Mouse (Mus musculus) C2C12 (cell line): Measurements from ENCODE around the gene Pdik1l. TPM values are rescaled to one million over a fixed set of nuclear protein-coding genes. Genes with fewer than 3 reads are reported as not detected.

ENCODE experiments used
- H3K27me3 ChIP-seq: one replicate; pipeline ENCODE4 v1.6.1; 2011; ENCODE audit not compliant: control insufficient read depth, insufficient read depth, insufficient read length
- H3K36me3 ChIP-seq: one replicate; pipeline ENCODE4 v1.6.1; 2011; ENCODE audit not compliant: control insufficient read depth, insufficient read depth
- H3K4me3 ChIP-seq: one replicate; pipeline ENCODE4 v1.5.1; 2011; ENCODE audit warnings: mild to moderate bottlenecking, control low read depth; ENCODE audit not compliant: poor library complexity, insufficient read depth, severe bottlenecking
- H3K79me2 ChIP-seq: one replicate; pipeline ENCODE4 v1.6.1; 2011; ENCODE audit not compliant: control insufficient read depth, insufficient read depth
- H3K79me3 ChIP-seq: one replicate; pipeline ENCODE4 v1.6.1; 2011; ENCODE audit warnings: low read depth, control low read depth
- H3ac ChIP-seq: one replicate; pipeline ENCODE3; 2011; ENCODE audit warnings: low read depth; ENCODE audit not compliant: control insufficient read depth, insufficient read length
- CEBPB ChIP-seq: IDR thresholded peaks from one replicate; pipeline ENCODE4 v1.6.1; 2011; ENCODE audit warnings: low read depth, mild to moderate bottlenecking, control low read depth, moderate library complexity
- CTCF ChIP-seq: IDR thresholded peaks from one replicate; pipeline ENCODE4 v1.5.1; 2011; ENCODE audit not compliant: control insufficient read depth, insufficient read depth, insufficient read length
- FOSL1 ChIP-seq: IDR thresholded peaks from one replicate; pipeline ENCODE4 v1.8.0; 2011; ENCODE audit warnings: mild to moderate bottlenecking, low read length; ENCODE audit not compliant: poor library complexity, insufficient read depth, severe bottlenecking
- MAX ChIP-seq: IDR thresholded peaks from one replicate; pipeline ENCODE4 v1.6.1; 2011; ENCODE audit warnings: mild to moderate bottlenecking, control low read depth
- MYOD1 ChIP-seq: IDR thresholded peaks from one replicate; pipeline ENCODE4 v1.6.1; 2011; ENCODE audit warnings: low read depth; ENCODE audit not compliant: control insufficient read depth, insufficient read length
- MYOG ChIP-seq: IDR thresholded peaks from one replicate; pipeline ENCODE4 v1.6.1; 2011; ENCODE audit not compliant: control insufficient read depth, insufficient read length; ENCODE audit errors: extremely low read depth
- USF1 ChIP-seq: IDR thresholded peaks from one replicate; pipeline ENCODE4 v1.6.1; 2011; ENCODE audit warnings: low read depth, mild to moderate bottlenecking, control low read depth, moderate library complexity
- polyA plus RNA-seq: library from polyadenylated mRNA; unstranded; fragments of >200 nt; fragmentation: generic; extraction: Trizol; gene quantifications from one replicate; pipeline ENCODE4 v1.2.1, GENCODE M21; 2012; ENCODE audit warnings: missing spikeins

The Pdik1l gene
- polyA plus RNA-seq, 1 experiment, result 2.7 TPM

- Histone ChIP-seq H3ac (no peak overlapping the region), H3K79me3 (no peaks in the 10 kb centered on the region), H3K79me2 (no peaks in the 10 kb centered on the region), H3K4me3 (no peak overlapping the region), H3K36me3 (no peaks in the 10 kb centered on the region), H3K27me3 (peaks cover 63% of the 10 kb centered on the region)
- no peak for TF ChIP-seq MYOG
- TF ChIP-seq FOSL1, result no peak
- TF ChIP-seq MAX, result no peak
- TF ChIP-seq MYOD1, result no peak
- no peak for TF ChIP-seq CEBPB
- no peak for TF ChIP-seq CTCF
- TF ChIP-seq USF1, result no peak
These were observed 34.6 kb downstream of the Pdik1l start for GRCm38 (mm10) chr4:134252911-134253721.

- Histone ChIP-seq H3K79me3 (no peaks in the 10 kb centered on the region), H3K36me3 (no peaks in the 10 kb centered on the region), H3K27me3 (peaks cover 71% of the 10 kb centered on the region), H3K79me2 (no peaks in the 10 kb centered on the region), H3K4me3 (no peak overlapping the region), H3ac (no peak overlapping the region)
- no peak for TF ChIP-seq MYOG
- no peak for TF ChIP-seq CEBPB
- TF ChIP-seq CTCF, result no peak
These were observed 35.4 kb downstream of the Pdik1l start for GRCm38 (mm10) chr4:134252131-134252910.

DNA sequence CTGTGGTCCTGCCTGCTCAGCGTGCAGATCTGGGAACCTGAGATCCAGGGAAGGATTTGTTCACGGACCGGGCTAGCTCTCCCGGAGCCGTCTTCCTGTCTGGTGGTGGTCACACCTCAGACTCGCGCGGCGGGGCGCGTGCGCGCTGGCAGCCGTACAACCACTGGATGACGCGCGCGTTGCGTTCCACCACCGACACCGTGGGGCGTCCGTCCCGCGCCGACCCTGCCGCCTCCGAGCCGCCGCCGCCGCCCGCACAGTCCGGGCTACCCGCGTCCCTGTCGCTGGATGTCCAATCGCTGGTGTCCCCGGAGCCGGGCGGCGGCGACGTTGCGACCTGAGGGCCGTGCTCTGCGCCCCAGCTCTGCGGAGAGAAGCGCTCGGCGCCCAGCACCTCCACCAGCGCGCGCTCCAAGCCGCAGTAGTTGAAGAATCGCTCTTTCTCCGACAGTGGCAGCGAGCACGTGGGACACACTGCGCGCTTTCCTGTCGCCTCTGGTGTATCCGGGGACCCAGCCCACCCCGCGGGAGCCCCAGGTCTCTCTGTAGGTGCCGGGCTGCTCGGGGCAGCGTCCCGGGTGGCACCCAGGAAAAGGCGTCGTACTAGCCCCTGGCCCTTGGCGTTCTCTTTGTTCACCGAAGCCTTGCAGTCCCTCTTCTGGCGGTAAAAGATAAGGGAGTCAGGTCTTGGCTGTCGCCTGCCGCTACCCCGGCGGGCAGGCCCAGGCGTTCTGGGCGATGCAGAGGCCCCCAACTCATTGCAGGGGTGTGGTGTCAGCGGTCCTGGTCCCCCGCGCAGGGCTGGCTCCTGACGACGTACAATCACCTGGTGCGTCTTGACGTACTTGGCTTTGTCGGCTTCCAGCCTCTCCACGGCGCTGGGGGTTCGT lies 36.2 kb downstream of the Pdik1l start:
- Histone ChIP-seq H3K79me3 (no peaks in the 10 kb centered on the region), H3K4me3 (no peak overlapping the region), H3K79me2 (no peaks in the 10 kb centered on the region), H3ac (no peak overlapping the region), H3K27me3 (peaks cover 74% of the 10 kb centered on the region), H3K36me3 (no peaks in the 10 kb centered on the region)
- TF ChIP-seq MAX (no peak), MYOD1 (no peak), CEBPB (no peak), USF1 (no peak), FOSL1 (no peak), CTCF (no peak), MYOG (no peak)

- Histone ChIP-seq H3K79me2 (no peaks in the 10 kb centered on the region), H3K4me3 (no peak overlapping the region), H3K36me3 (no peaks in the 10 kb centered on the region), H3K79me3 (no peaks in the 10 kb centered on the region), H3K27me3 (peaks cover 74% of the 10 kb centered on the region), H3ac (no peak overlapping the region)
- TF ChIP-seq FOSL1, result no peak
- no peak for TF ChIP-seq MYOG
- TF ChIP-seq USF1, result no peak
- TF ChIP-seq MYOD1, result no peak
- no peak for TF ChIP-seq CEBPB
- no peak for TF ChIP-seq CTCF
- no peak for TF ChIP-seq MAX
These were observed 36.8 kb downstream of the Pdik1l start for GRCm38 (mm10) chr4:134250930-134251240.

DNA sequence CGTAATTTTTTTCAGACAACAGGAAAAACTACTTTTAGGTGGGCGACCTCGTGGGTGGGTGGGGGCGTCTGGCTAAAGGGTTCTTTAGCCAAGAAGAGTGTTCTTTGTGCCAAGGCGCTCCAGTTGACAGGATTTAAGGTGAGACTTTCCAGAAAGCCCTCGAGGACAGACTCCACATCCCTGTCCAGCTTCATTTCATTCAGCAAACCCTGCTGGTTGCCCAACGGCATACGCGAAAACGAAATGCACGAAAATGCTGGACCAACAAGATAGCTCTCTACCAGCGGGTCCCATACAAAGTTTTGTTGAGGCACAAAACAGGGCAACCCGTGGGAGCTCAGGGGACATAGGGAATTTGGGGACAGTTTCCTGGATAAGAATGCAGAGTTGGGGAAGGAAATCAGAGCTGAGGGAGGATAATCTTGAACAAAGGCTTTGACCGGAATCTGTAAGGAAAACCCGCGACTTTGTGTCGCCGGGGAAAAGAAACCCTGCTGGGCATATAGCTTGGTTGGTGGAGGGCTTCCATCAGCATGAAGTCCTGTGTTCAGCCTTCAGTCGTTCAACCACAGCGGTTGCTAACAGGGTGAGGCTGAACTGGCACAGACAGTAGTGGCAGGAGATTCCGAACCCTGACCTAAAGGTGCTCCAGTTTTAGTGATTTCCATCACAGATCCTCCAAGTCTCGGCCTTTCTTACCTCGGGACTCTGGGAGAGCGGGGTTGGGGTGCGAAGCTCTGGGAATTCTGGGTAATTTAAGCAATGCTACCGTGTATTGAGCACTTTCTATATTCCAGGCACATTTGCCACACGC lies 37.4 kb downstream of the Pdik1l start:
- Histone ChIP-seq H3ac (no peak overlapping the region), H3K4me3 (no peak overlapping the region), H3K79me2 (no peaks in the 10 kb centered on the region), H3K79me3 (no peaks in the 10 kb centered on the region), H3K27me3 (peaks cover 74% of the 10 kb centered on the region), H3K36me3 (no peaks in the 10 kb centered on the region)
- TF ChIP-seq CTCF (no peak), FOSL1 (no peak)
